Mouse (Mus musculus): ENCODE measurements around the gene Far2. TPM values are rescaled to one million over a fixed set of nuclear protein-coding genes. Genes with fewer than 3 reads are reported as not detected.

Far2 gene
- polyA plus RNA-seq, 1 experiment: 0.14 TPM

DNA sequence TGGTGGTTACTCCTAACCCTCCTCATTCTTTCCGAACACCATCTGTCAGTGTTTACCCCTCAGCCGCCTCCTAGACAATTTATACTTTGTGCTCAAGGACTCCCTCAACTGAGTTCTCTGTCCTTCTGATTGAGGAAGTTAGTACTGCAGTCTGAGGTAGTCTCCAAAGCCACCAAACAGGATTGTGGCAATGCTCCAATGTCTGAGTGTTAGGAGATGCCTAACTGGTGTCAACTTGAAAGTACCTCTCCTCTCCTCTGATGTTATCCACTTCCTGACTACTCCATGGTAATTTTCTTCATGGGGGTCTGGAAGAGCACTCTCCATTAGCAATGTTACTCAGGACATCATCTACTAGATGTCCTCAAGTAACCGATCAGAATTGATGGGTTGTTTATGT, 54.9 kb downstream of the Far2 start:
- no peak overlapping the region for H3K27ac ChIP-seq (ENCODE audit: insufficient read depth, low read length)
- TF ChIP-seq POLR2A (IDR thresholded peaks at IDR 0.05; ENCODE audit: low read depth, low read length): no peak
- TF ChIP-seq CTCF (IDR thresholded peaks at IDR 0.05; ENCODE audit: extremely low read depth, insufficient read depth, insufficient read length, insufficient replicate concordance): no peak
- no peaks in the 10 kb centered on the region for H3K36me3 ChIP-seq (ENCODE audit: control insufficient read depth, insufficient read depth, low read length)
- H3K4me3 ChIP-seq (ENCODE audit: extremely low read depth, insufficient read depth, insufficient read length): no peak overlapping the region
- H3K4me1 ChIP-seq (ENCODE audit: control insufficient read depth, insufficient read depth, insufficient read length): no peaks in the 10 kb centered on the region
- no peaks in the 10 kb centered on the region for H3K27me3 ChIP-seq (ENCODE audit: control insufficient read depth, insufficient read depth, low read length)
- 68% methylated on average over 3 of the region's 3 CpGs for WGBS
- no peak for DNase-seq (ENCODE audit: low read depth in 1 of 2, low spot score in 2 of 2)

DNA sequence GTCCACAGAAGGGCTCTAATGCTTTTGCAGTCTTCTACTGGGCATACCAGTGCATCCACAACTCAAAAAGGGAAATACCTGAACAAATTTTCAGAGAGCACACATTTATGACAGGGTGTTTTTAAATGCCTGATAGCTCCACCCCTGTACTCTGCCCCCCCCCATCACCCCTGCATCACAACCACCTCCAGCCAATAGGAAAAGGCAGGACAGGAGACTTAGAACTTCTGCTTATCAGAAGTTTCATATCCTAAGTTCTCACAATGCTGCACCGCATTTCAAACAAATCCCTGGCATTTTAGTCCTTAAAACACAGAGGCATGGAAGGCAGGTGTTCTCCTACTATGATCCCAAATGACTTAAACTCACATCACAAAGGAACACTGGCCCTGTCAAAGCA, 55.4 kb downstream of the Far2 start:
- Histone ChIP-seq H3K27ac (ENCODE audit: insufficient read depth, low read length) (no peak overlapping the region), H3K27me3 (ENCODE audit: control insufficient read depth, insufficient read depth, low read length) (no peaks in the 10 kb centered on the region), H3K4me1 (ENCODE audit: control insufficient read depth, insufficient read depth, insufficient read length) (no peaks in the 10 kb centered on the region), H3K36me3 (ENCODE audit: control insufficient read depth, insufficient read depth, low read length) (no peaks in the 10 kb centered on the region), H3K4me3 (ENCODE audit: extremely low read depth, insufficient read depth, insufficient read length) (no peak overlapping the region)
- TF ChIP-seq CTCF (IDR thresholded peaks at IDR 0.05; ENCODE audit: extremely low read depth, insufficient read depth, insufficient read length, insufficient replicate concordance): no peak
- no peak for TF ChIP-seq POLR2A (IDR thresholded peaks at IDR 0.05; ENCODE audit: low read depth, low read length)
- WGBS: 82% methylated on average over 1 of the region's 1 CpGs
- DNase-seq (ENCODE audit: low read depth in 1 of 2, low spot score in 2 of 2): no peak

DNA sequence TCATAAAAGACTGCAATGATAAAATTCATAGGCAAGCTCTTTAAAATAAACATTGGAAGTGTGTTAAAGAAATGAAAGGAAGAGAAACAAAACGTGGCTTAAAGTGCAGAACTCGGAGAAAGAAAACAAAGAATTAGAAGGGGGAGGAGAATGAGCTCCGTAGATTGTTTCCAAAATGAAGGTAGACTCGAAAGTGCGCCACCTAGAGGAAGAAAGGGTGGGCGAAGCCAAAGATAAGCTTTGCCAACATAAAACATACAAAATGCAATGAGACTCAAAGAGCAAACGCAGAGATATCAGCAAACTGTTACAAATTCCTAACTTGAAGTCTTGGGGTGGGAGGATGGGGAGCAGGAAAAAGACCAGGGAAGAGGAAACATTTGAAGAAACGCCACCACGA, 57.2 kb downstream of the Far2 start:
- WGBS: 38% methylated on average over 9 of the region's 9 CpGs
- Histone ChIP-seq H3K4me1 (ENCODE audit: control insufficient read depth, insufficient read depth, insufficient read length) (no peaks in the 10 kb centered on the region), H3K27ac (ENCODE audit: insufficient read depth, low read length) (no peak overlapping the region), H3K4me3 (ENCODE audit: extremely low read depth, insufficient read depth, insufficient read length) (no peak overlapping the region), H3K36me3 (ENCODE audit: control insufficient read depth, insufficient read depth, low read length) (no peaks in the 10 kb centered on the region), H3K27me3 (ENCODE audit: control insufficient read depth, insufficient read depth, low read length) (no peaks in the 10 kb centered on the region)
- DNase-seq (ENCODE audit: low read depth in 1 of 2, low spot score in 2 of 2): no peak
- TF ChIP-seq CTCF (IDR thresholded peaks at IDR 0.05; ENCODE audit: extremely low read depth, insufficient read depth, insufficient read length, insufficient replicate concordance) (no peak), POLR2A (IDR thresholded peaks at IDR 0.05; ENCODE audit: low read depth, low read length) (no peak)

DNA sequence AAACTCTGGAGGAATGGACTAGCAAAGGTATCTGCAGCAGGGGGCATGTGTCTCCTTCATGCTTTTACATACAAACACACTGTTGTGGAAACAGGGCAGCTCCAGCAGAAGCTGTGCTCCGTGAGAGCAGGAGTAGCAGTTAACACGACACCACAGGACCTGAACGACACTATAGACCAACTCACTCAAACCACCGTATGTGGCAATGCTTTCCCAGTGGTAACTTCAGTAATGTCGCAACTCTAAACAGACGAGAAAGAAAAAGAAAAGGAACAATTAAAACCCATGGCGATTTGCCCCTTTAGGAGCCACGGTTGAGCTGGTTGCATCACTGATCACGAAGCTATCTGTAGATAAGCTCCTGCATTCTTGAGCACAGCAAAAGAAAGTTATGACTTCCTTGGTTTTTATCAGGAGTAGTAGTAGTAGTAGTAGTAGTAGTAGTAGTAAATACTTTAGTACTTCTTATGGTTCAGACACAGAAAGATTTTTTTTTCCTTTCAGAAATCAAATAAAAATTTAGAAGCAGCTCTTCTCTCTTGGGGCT, 58.7 kb downstream of the Far2 start:
- DNase-seq (ENCODE audit: low read depth in 1 of 2, low spot score in 2 of 2): no peak
- H3K36me3 ChIP-seq (ENCODE audit: control insufficient read depth, insufficient read depth, low read length): no peaks in the 10 kb centered on the region
- 64% methylated on average over 9 of the region's 9 CpGs for WGBS
- no peaks in the 10 kb centered on the region for H3K4me1 ChIP-seq (ENCODE audit: control insufficient read depth, insufficient read depth, insufficient read length)
- H3K4me3 ChIP-seq (ENCODE audit: extremely low read depth, insufficient read depth, insufficient read length): no peak overlapping the region
- no peaks in the 10 kb centered on the region for H3K27me3 ChIP-seq (ENCODE audit: control insufficient read depth, insufficient read depth, low read length)
- H3K27ac ChIP-seq (ENCODE audit: insufficient read depth, low read length): no peak overlapping the region
- no peak for TF ChIP-seq POLR2A (IDR thresholded peaks at IDR 0.05; ENCODE audit: low read depth, low read length)
- no peak for TF ChIP-seq CTCF (IDR thresholded peaks at IDR 0.05; ENCODE audit: extremely low read depth, insufficient read depth, insufficient read length, insufficient replicate concordance)

DNA sequence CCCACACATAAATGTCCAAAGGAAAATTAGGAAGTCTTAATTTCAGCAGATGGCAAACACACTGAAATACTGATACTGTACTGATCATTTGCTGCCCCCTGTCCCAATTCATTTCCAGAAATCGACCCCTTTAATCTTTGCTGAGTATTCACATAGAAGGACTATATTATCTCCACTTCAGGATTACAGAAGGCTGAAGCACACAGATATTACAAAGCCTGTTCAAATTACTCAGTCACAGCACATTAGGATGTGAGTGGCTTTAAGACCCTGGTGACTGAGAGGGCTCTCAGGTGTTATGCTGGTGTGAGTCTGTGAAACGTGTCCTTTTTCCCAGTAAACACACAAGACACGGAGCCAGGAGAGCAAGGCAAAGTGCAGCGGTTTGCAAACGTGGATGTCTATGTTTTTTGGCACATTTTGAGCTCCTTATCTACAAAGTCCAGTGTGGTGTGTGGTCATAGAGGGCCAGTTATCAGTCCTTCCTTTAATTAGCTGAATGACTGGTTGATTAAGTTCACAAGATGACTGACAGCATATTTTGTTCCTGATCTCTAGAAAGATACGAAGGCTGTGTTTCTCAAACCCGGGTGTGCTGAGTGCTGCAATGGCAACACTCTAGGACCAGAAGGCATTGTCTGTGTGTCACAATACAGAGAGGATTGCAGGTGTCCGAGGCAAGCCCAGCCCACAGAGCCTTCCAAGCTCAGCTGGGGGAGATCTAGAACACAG, 61.8 kb downstream of the Far2 start:
- Histone ChIP-seq H3K27ac (ENCODE audit: insufficient read depth, low read length) (no peak overlapping the region), H3K4me3 (ENCODE audit: extremely low read depth, insufficient read depth, insufficient read length) (no peak overlapping the region), H3K4me1 (ENCODE audit: control insufficient read depth, insufficient read depth, insufficient read length) (no peaks in the 10 kb centered on the region), H3K36me3 (ENCODE audit: control insufficient read depth, insufficient read depth, low read length) (no peaks in the 10 kb centered on the region), H3K27me3 (ENCODE audit: control insufficient read depth, insufficient read depth, low read length) (no peaks in the 10 kb centered on the region)
- no peak for DNase-seq (ENCODE audit: low read depth in 1 of 2, low spot score in 2 of 2)
- WGBS: 47% methylated on average over 8 of the region's 8 CpGs
- no peak for TF ChIP-seq CTCF (IDR thresholded peaks at IDR 0.05; ENCODE audit: extremely low read depth, insufficient read depth, insufficient read length, insufficient replicate concordance)
- no peak for TF ChIP-seq POLR2A (IDR thresholded peaks at IDR 0.05; ENCODE audit: low read depth, low read length)

DNA sequence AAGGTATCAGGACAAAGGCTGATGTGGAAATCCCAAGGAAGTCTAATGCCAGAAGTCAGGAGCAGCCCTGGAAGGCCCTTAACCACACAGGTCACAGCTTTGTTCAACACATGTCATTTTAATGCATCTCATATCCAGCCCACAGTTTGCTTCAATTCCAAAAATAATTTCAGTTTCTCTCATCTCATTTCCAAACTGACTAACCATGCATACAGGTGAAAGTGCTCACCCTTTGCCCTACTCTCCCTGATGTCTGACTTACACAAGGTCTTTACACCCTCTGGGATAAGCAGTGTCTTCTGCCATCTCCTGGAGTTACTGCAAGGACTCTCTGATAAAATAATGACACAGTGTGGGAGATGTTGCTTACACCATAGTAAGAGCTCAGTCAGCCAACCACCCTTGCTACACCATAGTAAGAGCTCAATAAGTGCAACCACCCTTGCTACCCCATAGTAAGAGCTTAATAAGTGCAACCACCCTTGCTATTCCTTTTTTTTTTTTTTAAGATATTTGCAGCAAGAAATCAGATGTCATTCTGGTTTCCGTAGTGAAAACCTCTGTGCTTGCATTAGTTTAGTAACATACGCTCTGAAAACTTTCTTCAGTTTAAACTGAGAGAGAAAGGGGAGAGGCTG, 64.1 kb downstream of the Far2 start:
- no peaks in the 10 kb centered on the region for H3K36me3 ChIP-seq (ENCODE audit: control insufficient read depth, insufficient read depth, low read length)
- no peaks in the 10 kb centered on the region for H3K4me1 ChIP-seq (ENCODE audit: control insufficient read depth, insufficient read depth, insufficient read length)
- H3K4me3 ChIP-seq (ENCODE audit: extremely low read depth, insufficient read depth, insufficient read length): no peak overlapping the region
- DNase-seq (ENCODE audit: low read depth in 1 of 2, low spot score in 2 of 2): no peak
- no peaks in the 10 kb centered on the region for H3K27me3 ChIP-seq (ENCODE audit: control insufficient read depth, insufficient read depth, low read length)
- no peak overlapping the region for H3K27ac ChIP-seq (ENCODE audit: insufficient read depth, low read length)
- TF ChIP-seq CTCF (IDR thresholded peaks at IDR 0.05; ENCODE audit: extremely low read depth, insufficient read depth, insufficient read length, insufficient replicate concordance) (no peak), POLR2A (IDR thresholded peaks at IDR 0.05; ENCODE audit: low read depth, low read length) (no peak)
- WGBS: 75% methylated on average over 2 of the region's 2 CpGs

DNA sequence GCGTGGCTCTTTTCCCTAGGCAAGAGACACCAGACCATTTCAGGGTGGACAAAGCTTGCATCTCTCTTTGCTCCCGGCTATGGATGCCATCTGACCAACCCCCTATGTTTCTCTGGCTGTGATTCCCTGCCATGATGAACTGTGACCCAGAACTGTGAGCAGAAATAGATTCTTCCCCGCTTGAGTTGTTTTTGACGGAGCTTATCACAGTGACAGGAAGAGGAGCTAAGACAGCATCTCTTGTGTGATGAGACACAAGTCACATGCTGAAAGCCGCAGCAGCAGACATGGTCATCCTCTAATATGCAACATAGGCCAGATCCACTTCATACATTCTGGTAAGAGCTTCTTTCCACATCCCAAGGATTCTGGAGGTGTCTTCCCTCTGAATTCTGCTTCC, 69.3 kb downstream of the Far2 start:
- DNase-seq (ENCODE audit: low read depth in 1 of 2, low spot score in 2 of 2): no peak

More for the DNA sequence above, 69.3 kb downstream of the Far2 start:
- TF ChIP-seq CTCF (IDR thresholded peaks at IDR 0.05; ENCODE audit: extremely low read depth, insufficient read depth, insufficient read length, insufficient replicate concordance) (no peak), POLR2A (IDR thresholded peaks at IDR 0.05; ENCODE audit: low read depth, low read length) (no peak)
- 85% methylated on average over 5 of the region's 5 CpGs for WGBS
- Histone ChIP-seq H3K4me1 (ENCODE audit: control insufficient read depth, insufficient read depth, insufficient read length) (no peaks in the 10 kb centered on the region), H3K4me3 (ENCODE audit: extremely low read depth, insufficient read depth, insufficient read length) (no peak overlapping the region), H3K27ac (ENCODE audit: insufficient read depth, low read length) (no peak overlapping the region), H3K27me3 (ENCODE audit: control insufficient read depth, insufficient read depth, low read length) (no peaks in the 10 kb centered on the region), H3K36me3 (ENCODE audit: control insufficient read depth, insufficient read depth, low read length) (no peaks in the 10 kb centered on the region)

All from spleen, adult 2 months (tissue).